Mouse (Mus musculus) heart, embryonic 11.5 days (tissue): ENCODE results near the gene Sh3bp2. TPM values are rescaled to one million over a fixed set of nuclear protein-coding genes. Genes with fewer than 3 reads are reported as not detected.

ENCODE experiments used
- ATAC-seq: fragments of 200-750 bp; cut with Nextera tagmentation; replicated peaks from 2 replicates; pipeline ENCODE4 v1.8.0; 2017; ENCODE audit warnings: moderate library complexity; ENCODE audit not compliant: insufficient number of reproducible peaks, low FRiP score, low TSS enrichment
- H3K27ac ChIP-seq: fragments of 300-500 bp; sonication (generic); 2 replicates; pipeline ENCODE4 v1.5.1; 2014; ENCODE audit warnings: mild to moderate bottlenecking, low read depth, low read length
- H3K27me3 ChIP-seq: fragments of 300-500 bp; sonication (generic); 2 replicates; pipeline ENCODE4 v1.6.1; 2014; ENCODE audit warnings: mild to moderate bottlenecking, low read length, mixed read lengths; ENCODE audit not compliant: control insufficient read depth, insufficient read depth
- H3K36me3 ChIP-seq: fragments of 300-500 bp; sonication (generic); 2 replicates; pipeline ENCODE4 v1.6.1; 2014; ENCODE audit warnings: mild to moderate bottlenecking, low read length, moderate library complexity, mixed read lengths; ENCODE audit not compliant: control insufficient read depth, insufficient read depth
- H3K4me1 ChIP-seq: fragments of 300-500 bp; sonication (generic); 2 replicates; pipeline ENCODE4 v1.6.1; 2014; ENCODE audit warnings: low read length; ENCODE audit not compliant: control insufficient read depth, insufficient read depth
- H3K4me2 ChIP-seq: fragments of 300-500 bp; sonication (generic); 2 replicates; pipeline ENCODE4 v1.6.1; 2014; ENCODE audit warnings: mild to moderate bottlenecking, moderate library complexity
- H3K4me3 ChIP-seq: fragments of 300-500 bp; sonication (generic); 2 replicates; pipeline ENCODE4 v1.5.1; 2014; ENCODE audit warnings: low read depth, low read length
- H3K9ac ChIP-seq: fragments of 300-500 bp; sonication (generic); 2 replicates; pipeline ENCODE4 v1.6.1; 2014; ENCODE audit warnings: mild to moderate bottlenecking, low read depth, low read length, moderate library complexity
- H3K9me3 ChIP-seq: fragments of 300-500 bp; sonication (generic); replicated peaks from 2 replicates; pipeline ENCODE4 v1.6.1; 2016; ENCODE audit warnings: low read length; ENCODE audit not compliant: control insufficient read depth
- WGBS: fragments of 180-500 bp; shearing (Covaris S2); extraction: QIAGEN DNeasy Blood & Tissue Kit; methylation state at CpG from one replicate; pipeline ENCODE4 v1.1.7; 2014; ENCODE audit not compliant: insufficient replicate concordance; 5-methylcytosine and 5-hydroxymethylcytosine counted together
- polyA plus RNA-seq: library from polyadenylated mRNA; unstranded; fragments of >200 nt; fragmentation: Nextera tagmentation; extraction: Ambion mirVana; gene quantifications from 2 replicates; pipeline ENCODE4 v1.2.1, GENCODE M21; 2014

The Sh3bp2 gene
- polyA plus RNA-seq, 1 experiment from 2014 or later: 4.2 TPM

DNA sequence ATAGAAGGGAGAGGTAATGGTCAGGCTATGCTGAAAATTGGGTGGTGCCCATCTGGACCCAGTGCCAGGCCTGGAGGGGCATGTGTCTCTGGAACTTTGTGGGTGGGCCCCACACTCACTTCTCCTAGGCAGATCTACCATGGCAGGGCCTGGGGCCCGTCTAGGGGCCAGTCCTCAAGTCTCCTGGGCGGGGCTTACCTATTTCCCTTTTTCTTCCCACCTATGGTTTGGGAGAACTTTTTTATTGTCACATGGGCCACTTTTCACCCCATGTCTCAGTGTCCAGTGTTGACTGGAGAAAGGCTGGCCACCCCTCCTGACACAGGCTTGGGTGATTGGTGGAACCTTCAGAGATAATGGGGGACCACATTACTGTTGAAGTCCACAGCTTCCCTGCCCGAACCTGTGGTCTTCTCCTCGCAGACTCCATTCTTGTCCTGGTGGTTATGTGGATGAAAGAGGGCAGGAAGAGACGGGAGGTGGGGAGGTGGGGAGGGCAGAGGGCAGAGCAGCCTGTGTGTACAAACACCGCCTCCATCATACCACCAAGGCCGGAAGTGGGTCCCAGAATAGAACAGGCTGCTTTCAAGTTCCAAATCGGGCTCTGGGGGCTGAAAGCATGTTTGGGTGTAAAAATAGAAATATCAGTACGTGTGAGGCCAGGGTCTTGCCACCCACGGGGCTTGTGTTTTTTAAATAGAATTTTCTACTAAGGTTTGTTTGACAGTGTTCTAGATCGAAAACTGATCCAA is 5.0 kb upstream of the Sh3bp2 start:
- no peaks in the 10 kb centered on the region for H3K27me3 ChIP-seq
- WGBS: 47% methylated on average over 11 of the region's 11 CpGs
- H3K9ac ChIP-seq: no peak overlapping the region
- ATAC-seq: no peak
- H3K4me1 ChIP-seq: peaks cover 16% of the 10 kb centered on the region
- no peak overlapping the region for H3K4me2 ChIP-seq
- no peaks in the 10 kb centered on the region for H3K9me3 ChIP-seq
- 0 out of 2 replicates have a peak overlapping the region, but pooled peaks have one; percentile 58 for H3K27ac ChIP-seq
- no peak overlapping the region for H3K4me3 ChIP-seq
- H3K36me3 ChIP-seq: no peaks in the 10 kb centered on the region

DNA sequence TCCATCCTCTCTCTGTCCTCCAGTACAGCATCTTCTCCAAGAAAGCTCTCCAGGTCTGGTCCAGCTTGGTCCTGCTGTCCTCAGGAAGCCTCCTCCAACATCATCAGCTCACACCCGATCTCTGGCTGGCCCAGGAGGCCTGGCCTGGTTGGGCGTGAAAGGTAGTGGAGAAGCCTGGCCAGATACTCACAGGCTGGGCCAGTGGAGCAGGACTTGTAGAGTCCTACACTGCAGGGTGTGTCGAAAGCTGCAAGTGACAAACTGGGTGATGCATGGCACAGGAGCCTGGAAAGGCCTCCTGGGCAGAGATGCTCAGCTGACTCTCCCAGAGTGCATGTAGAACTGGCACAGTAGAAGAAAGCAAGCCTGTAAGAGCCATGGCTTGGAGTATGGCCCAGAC is 4.3 kb upstream of the Sh3bp2 start:
- H3K36me3 ChIP-seq: no peaks in the 10 kb centered on the region
- no peak overlapping the region for H3K4me3 ChIP-seq
- H3K27ac ChIP-seq: peak overlapping the region; percentile 58; the same call in 1 of the 2 replicates
- 66% methylated on average over 3 of the region's 3 CpGs for WGBS
- peak overlapping the region; percentile 49; the same call in 1 of the 2 replicates for H3K9ac ChIP-seq
- H3K4me2 ChIP-seq: no peak overlapping the region
- no peak for ATAC-seq
- H3K9me3 ChIP-seq: no peaks in the 10 kb centered on the region
- peaks cover 20% of the 10 kb centered on the region for H3K4me1 ChIP-seq
- H3K27me3 ChIP-seq: no peaks in the 10 kb centered on the region; the same call in 1 of the 2 replicates

DNA sequence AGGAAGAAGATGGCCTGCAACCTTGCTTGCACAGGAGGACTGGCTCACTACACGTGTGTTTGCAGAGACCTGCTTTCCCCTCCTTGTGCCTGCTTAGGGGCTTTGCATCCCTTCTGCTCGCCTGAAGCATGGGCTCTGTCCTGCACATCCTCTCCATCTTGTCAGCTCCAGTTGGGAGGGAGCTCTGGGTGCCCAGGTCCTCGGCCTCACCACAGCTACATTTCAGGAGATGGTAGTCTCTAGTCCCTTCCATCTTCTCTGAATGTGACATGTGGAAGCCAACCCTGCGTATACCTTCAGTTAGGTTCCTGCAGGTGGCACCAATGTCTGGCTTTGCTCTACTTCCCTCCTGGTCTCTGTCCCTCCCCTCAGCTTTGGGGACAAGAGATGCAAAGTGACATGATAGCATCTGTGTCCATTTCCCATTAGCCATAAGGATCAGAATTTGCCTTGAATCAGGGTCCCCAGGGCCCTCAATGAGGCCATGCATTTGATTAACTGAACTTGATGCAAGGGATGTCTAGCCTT is 1.6 kb upstream of the Sh3bp2 start:
- WGBS: 54% methylated on average over 4 of the region's 4 CpGs
- Histone ChIP-seq H3K27ac (no peak overlapping the region), H3K4me2 (no peak overlapping the region; the same call in 1 of the 2 replicates), H3K9me3 (no peaks in the 10 kb centered on the region), H3K4me1 (peaks cover 22% of the 10 kb centered on the region), H3K36me3 (no peaks in the 10 kb centered on the region), H3K27me3 (no peaks in the 10 kb centered on the region; the same call in none of the 2 replicates), H3K4me3 (no peak overlapping the region), H3K9ac (no peak overlapping the region)
- no peak for ATAC-seq

DNA sequence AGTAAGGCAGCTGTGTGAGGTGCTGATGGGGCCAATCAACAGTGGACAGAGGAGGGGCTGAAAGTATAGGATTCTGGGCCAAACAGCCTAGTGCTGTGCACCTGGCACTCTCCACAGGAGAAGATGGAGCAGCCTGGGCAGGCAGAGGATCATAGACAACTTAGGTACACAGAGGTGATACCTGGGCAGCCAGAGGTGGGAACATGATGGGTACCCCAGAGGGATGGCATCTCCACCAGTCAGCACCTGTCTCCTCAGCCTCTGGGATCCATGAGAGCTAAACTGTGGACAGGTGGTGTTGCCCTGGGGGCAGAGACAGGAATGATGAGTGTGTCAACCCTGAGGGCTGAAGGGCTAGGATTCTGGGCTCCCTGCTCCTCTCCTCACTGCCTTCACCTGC is 1.1 kb upstream of the Sh3bp2 start:
- H3K27ac ChIP-seq: no peak overlapping the region
- no peaks in the 10 kb centered on the region; the same call in none of the 2 replicates for H3K27me3 ChIP-seq
- no peak overlapping the region for H3K4me3 ChIP-seq
- no peaks in the 10 kb centered on the region for H3K36me3 ChIP-seq
- no peak overlapping the region for H3K9ac ChIP-seq
- no peak overlapping the region; the same call in 1 of the 2 replicates for H3K4me2 ChIP-seq
- H3K9me3 ChIP-seq: no peaks in the 10 kb centered on the region
- ATAC-seq: no peak
- H3K4me1 ChIP-seq: peaks cover 22% of the 10 kb centered on the region

DNA sequence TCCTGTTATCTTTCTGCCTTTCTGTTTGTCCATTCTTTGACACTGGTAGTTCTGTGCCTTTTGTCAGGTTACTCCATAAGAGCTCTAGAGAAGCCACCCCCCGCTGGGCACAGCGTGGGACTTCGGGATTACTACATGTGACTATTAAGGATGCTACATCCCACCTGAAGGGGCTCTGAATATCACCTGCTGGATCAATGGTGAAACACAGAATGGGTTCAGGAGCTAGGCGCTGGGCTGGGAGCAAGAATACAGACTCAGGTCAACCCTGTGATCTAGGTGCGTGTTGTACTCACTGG is 788 bp downstream of the Sh3bp2 start:
- H3K27me3 ChIP-seq: no peaks in the 10 kb centered on the region; the same call in none of the 2 replicates
- H3K36me3 ChIP-seq: no peaks in the 10 kb centered on the region
- 34% methylated on average over 5 of the region's 5 CpGs for WGBS
- peak overlapping the region; percentile 71; the same call in 1 of the 2 replicates for H3K9ac ChIP-seq
- ATAC-seq: no peak
- no peak overlapping the region for H3K27ac ChIP-seq
- peak overlapping the region; percentile 70 for H3K4me2 ChIP-seq
- peaks cover 9% of the 10 kb centered on the region for H3K4me1 ChIP-seq
- H3K4me3 ChIP-seq: peak overlapping the region; percentile 50
- H3K9me3 ChIP-seq: no peaks in the 10 kb centered on the region

DNA sequence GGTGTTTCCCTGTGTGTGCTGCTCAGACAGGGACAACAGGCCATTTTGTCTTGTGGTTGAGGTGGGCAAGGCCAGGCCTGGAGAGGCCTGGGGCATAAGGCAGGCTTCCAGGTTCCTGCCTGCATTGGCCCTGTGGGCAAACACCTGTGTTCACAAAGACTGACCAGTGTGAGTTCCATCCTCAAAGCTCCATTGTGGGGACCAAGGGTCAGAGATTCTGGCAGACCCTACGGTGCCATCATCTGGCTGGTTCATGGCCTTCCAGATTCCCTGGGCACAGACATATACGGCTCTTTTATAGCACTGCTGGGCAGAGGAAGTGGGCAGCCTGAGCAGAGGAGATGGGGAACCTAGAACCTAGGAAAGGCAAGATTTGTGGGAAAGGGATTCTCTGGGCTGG is 1.7 kb downstream of the Sh3bp2 start:
- Histone ChIP-seq H3K4me1 (peaks cover 6% of the 10 kb centered on the region; the same call in 1 of the 2 replicates), H3K27me3 (no peaks in the 10 kb centered on the region; the same call in none of the 2 replicates), H3K27ac (no peak overlapping the region), H3K4me2 (no peak overlapping the region), H3K9me3 (no peaks in the 10 kb centered on the region), H3K4me3 (no peak overlapping the region), H3K9ac (no peak overlapping the region), H3K36me3 (no peaks in the 10 kb centered on the region)
- ATAC-seq: no peak
- WGBS: 82% methylated on average over 2 of the region's 2 CpGs

DNA sequence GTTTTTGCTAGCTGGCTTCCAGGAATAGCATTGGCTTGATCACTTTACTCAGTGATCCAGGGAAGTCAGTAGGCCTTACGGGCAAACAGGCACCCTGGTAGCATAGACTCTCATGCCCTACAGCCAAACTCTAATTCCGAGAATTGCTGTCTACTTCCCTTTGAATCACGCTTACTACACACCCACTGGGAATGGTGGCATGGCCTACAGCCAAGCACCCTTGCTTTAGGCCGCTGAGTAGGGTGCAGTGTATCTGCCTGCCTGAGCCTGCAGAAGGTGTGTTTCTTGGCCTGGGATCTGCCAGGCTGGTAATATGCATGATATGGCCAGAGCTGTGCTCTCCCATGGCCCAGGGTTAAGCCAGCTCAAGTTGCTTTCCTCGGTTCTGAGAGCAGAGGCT is 3.1 kb downstream of the Sh3bp2 start:
- peaks cover 11% of the 10 kb centered on the region; the same call in 1 of the 2 replicates for H3K4me1 ChIP-seq

DNA sequence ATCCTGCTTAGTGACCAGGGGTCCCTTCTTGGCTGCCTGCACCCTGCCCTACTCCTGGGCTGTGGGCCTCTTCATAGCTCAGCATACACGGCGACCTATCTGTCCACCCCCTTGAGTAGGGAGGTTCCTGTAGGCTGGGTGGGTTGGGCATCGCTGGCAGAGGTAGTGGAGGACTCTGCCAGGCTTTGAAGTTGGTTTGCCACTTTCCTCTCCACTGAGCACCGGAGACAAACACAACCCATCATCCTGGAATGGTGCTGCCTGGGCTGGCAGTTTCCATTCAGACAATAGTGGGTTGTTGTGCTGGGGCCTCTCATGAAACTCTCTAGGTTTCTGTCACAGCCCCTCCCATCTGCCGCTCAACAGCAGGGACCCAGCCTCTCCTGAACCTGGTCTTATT is 4.5 kb downstream of the Sh3bp2 start:
- 67% methylated on average over 5 of the region's 5 CpGs for WGBS
- no peak for ATAC-seq

More for the DNA sequence above, 3.1 kb downstream of the Sh3bp2 start:
- 78% methylated on average over 5 of the region's 5 CpGs for WGBS
- H3K9me3 ChIP-seq: no peaks in the 10 kb centered on the region
- H3K9ac ChIP-seq: no peak overlapping the region
- H3K36me3 ChIP-seq: no peaks in the 10 kb centered on the region
- no peak overlapping the region for H3K4me3 ChIP-seq
- H3K27me3 ChIP-seq: no peaks in the 10 kb centered on the region; the same call in none of the 2 replicates
- no peak for ATAC-seq
- no peak overlapping the region for H3K27ac ChIP-seq
- no peak overlapping the region for H3K4me2 ChIP-seq

More for the DNA sequence above, 4.5 kb downstream of the Sh3bp2 start:
- peaks cover 15% of the 10 kb centered on the region; the same call in 1 of the 2 replicates for H3K4me1 ChIP-seq
- H3K27me3 ChIP-seq: no peaks in the 10 kb centered on the region; the same call in none of the 2 replicates
- no peaks in the 10 kb centered on the region for H3K9me3 ChIP-seq
- no peak overlapping the region for H3K27ac ChIP-seq
- H3K9ac ChIP-seq: no peak overlapping the region
- H3K4me3 ChIP-seq: no peak overlapping the region
- H3K36me3 ChIP-seq: no peaks in the 10 kb centered on the region
- no peak overlapping the region for H3K4me2 ChIP-seq
